Mouse (Mus musculus) B cell, adult 2 months (primary cell): ENCODE measurements around the gene Galntl6.

Source experiments
- DNase-seq, 2 experiments: peaks; one replicate each; pipeline ENCODE4 v3.0.0; 2022

Galntl6 gene

DNA sequence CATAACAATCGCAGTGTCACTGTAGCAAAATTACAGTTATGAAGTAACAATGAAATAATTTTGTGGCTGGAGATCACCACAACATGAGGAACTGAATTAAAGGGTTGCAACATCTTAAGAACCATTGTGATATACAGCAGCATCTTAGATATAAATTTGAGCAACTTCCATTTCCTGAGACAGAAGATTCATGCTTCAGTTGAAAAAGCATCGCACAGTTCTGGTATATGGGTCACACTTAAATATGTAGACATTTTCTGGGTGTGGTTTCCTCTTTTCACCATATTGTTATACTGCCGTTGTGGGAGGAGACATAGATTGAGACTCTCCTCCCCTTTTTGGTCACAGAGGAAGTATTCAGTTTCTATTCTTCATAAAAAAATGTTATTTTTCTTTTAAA lies 667.6 kb downstream of the Galntl6 start:
- DNase-seq = no peak

DNA sequence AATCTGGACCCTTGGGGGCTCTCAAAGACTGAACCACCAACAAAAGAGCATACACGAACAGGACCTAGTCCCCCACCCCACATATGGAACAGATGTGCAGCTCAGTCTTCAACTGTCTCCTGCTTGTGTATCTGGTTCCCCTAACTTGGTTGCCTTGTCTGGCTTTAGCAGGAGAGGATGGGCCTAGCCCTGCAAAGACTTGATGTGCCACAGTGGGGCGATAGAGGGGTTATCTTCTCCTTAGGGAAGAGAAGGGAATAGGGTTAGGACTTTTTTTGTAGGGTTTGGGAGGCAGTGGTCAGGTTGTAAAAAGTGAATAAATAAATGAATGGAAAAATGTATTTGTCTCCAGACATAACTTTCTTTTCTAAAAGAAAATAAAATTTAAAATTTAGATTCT lies 678.2 kb downstream of the Galntl6 start:
- DNase-seq = no peak

DNA sequence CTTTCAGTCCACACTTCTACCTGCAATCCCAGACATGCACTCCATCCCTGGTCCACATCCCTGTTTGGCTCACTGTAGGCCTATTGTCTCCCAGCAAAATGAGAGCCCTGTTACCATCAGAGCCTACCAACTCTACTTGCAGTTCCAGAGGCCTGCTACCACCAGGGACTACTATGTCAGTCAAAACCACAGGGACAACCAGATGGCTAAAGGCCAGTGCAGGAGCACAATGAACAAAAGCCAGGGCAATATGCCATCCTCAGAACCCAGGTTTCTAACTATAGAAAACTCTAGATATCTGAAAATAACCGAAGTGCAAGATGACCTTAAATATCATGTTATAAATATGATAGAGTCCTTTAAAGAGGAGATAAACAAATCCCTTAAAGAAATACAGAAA lies 683.7 kb downstream of the Galntl6 start:
- DNase-seq = no peak

DNA sequence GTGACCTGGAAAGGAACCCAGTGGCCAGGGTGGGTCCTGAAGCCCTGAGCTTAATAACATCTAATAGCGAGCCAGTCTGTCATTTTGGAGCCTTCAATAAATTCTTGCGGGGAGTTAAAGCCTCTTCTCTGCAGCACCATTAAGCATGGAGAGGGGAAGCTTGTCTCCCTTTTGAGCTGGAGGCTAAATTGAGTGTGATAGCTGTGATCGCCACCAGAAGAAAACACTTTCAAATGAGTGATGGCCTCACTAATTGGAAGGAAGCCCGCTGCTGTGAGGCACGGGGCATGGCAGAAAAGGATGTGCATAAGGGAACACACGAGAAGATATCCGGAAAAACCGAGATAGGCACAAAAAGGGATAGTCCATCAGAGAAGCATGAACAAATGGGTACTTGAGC lies 694.6 kb downstream of the Galntl6 start:
- DNase-seq = no peak

DNA sequence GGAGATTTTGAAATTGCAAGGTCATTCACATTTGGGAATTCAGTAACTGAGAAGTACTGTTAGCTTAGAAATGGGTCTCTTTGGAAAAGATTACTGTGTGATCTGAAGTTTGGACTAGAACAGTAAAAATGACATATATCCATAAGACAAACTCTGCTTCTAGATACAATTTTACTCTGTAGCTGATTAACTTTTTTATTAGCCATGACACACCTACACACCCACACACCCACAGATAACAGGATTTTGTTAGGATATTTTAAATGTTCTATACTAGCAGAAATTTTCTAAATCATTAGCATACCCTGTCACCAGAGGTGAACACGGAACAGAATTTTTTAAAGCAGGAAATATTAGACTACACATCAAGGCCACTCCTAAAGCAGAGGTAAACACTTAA lies 722.7 kb downstream of the Galntl6 start:
- DNase-seq = no peak

DNA sequence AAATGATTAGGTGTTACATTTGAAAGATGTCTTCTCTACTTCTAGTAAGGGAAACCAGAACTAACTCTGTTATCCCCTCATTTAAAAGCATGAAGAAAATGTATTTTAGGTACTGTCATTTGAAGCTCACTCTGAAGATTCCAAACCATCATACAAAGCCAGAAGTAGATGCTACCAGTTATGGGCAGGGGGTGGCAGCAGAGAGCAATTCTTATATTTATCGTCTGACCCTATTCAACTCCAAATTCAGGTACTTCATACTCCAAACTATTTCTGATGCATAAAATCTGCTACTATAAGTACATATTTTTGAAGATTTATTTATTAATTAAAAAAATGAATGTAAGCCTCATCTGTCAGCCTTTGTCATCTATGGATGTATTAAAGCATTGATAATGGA lies 765.5 kb downstream of the Galntl6 start:
- no peak for DNase-seq

DNA sequence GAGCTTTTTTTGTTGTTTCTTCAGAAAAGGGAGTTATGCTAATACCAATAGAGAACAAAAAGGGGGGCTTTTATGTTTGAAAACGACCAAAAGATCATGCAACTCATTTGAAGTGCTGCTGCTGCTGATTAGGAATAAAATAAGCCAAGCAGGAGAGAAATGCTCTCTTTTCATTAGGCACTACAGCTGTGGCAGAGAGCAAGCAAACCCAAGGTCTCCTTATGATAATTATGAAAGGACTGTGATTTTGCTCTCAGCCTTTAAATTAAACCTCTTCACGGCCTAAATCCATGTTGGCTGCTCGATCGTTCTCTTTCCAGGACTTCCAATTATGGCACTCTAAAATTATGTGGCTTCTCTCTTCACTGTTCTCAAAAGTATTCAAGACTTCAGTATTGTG lies 825.7 kb downstream of the Galntl6 start:
- no peak for DNase-seq

DNA sequence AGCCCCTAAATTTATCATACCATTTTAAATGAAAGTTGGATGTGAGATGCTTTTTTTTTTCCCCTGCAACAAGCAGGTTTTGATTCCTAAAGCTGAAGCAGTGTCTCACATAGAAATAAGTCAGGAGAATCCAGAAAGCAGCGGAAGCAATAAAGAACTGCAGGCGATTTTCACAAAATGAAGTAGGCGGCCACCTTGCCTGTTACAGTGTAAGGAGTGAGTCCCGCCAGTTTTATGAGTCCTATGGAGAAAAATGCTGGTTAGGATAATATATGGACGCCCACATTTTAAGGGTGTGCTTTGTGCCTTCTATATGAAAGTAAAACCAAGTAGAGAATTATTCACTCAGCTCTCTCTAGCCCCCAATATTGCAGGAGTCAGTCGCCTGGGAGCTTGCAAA lies 827.5 kb downstream of the Galntl6 start:
- DNase-seq = no peak

DNA sequence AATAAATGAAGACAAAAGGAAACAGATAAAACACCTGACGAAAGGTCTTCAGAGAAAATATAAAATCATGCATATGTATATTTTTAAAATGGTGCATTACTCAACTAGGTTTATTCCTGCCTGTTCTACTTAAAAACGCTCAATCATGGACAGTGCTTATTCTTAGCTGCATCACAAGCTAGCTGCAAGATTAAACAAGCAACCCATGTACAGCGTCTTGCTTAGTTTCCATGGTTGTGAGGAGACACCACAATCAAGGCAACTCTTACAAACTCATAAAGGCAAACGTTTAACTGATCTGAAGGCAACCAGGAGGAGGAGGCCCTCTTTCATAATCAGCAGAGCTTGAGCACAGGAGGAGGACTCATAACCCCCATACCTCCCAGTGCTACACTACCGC lies 830.7 kb downstream of the Galntl6 start:
- no peak for DNase-seq

DNA sequence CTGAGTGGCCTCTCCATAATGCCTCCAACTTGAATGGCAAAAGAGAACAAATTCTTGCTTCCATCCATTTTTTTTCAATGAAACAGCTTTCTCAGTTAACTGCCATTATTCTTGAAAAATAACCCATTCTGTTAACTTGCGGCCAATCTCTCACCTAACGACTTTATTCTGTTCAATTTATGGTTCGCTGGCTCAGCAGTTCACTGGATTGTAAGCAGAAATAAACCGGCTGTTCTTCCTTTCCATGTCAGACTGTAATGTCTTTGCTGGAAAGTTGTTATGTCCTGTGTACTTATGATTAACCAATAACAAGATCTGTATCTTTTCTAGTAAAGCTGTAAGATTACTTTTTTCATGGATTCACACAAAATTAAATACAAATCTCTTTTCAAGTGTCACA lies 837.8 kb downstream of the Galntl6 start:
- no peak for DNase-seq

DNA sequence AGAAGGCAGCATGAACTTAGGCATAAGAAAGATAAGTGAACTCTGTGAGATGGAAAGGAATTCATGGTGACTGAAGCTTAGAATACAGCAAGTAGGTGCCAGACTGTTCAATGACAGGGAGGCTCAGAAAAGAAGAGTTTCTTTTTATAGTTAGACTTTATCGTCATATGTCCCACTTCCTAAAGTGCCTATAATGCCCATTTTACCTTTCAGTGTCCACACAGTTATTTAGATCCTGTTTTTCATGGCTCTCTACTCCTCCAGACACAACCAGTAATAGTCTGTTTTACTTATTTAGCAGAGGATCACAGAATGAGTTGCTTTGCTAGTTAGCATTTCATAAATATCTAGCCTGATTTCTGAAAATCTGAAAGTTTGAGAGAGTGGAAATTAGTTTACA lies 838.7 kb downstream of the Galntl6 start:
- DNase-seq = no peak

DNA sequence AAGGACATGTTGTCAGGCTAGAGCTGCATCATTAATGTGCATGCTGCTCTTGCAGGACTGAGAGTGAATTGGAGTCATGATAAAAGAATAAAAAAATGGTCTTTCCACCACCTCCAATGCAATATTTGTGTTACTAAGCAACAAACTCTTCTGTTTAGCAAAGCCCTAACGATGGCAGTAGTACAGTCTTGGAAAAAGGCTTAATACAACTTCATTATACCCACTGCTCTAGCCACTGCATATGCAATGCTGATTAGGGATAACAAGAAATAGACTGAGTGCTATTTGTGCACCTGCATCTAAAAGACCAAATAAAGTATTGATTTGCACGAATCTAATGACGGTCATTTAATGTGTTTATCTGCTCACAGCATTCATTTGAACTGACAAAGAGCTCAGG lies 880.2 kb downstream of the Galntl6 start:
- DNase-seq = no peak

DNA sequence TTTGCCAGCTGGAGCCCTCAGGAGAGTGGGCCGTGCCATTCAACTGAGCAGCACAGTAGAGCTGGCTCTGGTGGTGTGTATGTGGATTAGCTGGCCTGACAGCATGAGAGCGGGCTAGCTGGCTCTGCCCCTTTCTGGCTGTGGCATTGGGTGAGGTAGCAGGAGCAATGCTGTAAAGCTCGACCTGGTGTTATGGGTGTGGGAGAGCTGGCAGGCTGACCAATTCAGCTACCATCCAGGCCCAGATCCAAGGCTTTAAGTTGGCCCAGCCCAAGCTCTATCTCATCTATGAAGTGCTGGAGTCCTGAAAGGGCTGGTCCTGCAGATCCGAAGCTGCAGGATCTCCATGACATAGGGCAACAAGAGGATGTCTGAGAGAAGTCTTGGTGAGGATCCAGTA lies 886.9 kb downstream of the Galntl6 start:
- DNase-seq = no peak

DNA sequence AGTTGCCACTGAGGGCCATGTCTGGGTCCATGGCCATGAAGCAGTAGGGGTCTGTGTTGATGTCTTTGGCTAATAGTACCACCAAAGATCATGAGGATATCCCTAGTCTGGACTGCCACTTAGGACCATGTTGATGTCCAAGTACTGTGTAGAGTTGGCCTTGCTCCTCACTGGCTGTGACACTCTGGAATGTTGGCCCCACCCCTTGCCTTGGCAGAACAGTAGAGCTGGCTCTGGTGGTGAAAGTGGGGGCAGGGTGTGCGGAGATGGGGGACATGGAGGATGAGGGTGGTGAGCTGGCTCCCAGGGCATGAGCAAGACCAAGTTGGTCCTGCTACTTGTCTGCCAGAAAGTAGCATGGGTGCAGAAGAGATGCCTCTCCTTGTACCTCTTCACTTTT lies 887.3 kb downstream of the Galntl6 start:
- no peak for DNase-seq

DNA sequence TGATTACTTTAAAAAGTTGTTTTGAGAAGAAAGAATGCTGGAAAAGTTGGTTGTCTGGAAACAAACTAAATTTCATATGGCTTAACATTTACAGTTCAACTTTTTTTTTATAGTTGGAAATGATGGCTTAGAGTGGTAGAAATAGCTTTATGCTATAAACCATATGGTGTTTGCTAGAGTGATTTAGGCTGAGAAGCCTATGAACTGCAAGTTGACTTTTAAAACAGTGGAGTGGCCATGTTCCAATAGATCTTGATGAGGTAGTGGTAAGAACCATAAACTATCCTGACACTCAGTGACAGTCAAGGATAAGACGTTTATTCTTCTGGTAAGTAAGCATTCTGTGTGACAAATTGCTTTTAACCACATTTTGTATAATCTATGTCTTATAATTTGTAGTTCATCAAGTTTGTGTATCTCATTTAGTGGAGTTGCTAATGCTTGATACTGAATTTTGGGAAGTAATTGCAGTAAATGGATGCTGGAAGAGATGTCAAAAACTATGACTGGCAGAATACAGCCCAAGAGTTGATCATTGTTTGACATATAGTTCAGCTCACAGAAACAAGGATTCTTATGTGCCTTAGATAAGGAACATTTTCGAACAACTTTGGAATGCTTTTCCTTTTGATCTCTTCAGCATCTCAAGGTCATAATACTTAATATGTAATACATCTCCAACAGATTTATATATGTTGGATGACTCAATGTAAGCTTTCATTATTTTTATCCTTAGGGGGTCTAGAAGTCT lies 888.8 kb downstream of the Galntl6 start:
- DNase-seq = no peak

DNA sequence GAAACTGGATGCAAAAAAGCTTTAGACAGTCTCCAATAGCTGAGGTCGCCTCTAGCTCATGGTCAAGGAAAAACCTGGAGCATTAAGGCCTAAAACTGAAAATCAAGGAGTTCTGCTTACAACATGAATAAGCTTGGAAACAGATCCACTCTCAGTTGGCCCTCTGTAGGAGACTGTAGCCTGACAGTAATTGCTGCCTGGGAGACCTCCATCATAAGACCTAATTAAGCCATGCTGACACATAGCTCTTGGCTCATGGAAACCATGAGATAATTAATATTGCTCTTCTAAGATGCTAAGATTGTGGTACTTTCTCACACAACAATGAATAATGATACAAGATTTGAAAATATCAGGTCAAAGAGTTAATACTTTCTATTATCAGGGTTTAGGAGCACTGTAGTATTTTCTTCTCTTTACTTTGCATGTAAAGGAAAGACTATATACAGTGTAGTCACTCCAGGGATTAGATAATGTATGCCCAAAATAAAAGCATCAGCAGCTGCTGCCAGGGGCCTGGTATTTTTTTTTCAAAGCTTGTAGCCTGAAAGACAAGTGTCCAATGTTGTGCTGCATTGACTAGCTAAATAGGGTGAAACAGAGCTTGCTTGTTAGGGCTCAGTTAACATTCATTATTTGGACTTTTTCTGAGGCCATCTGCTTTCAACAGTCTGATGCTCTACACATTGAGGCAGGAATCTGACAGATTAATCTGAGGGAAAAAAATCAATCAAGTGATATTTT lies 922.8 kb downstream of the Galntl6 start:
- DNase-seq = no peak

DNA sequence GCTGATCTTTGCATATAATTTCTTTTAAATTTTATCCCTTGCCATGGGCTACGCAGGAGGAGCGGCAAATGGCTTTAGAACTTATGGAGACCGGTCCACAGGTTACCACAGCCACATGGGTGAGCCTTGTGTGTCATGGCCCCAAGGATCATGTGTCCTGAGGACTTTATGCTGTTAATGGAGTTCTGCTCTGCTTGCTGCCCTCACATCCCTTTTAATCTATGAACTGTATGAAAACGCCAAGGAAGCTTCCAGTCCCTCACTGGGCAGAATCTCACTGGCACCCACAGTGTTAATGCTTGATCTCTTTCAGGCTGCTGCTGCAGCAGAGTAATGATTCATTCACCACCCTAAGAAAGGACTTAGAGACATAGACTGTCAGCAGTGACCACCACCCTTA lies 935.1 kb downstream of the Galntl6 start:
- DNase-seq = no peak

DNA sequence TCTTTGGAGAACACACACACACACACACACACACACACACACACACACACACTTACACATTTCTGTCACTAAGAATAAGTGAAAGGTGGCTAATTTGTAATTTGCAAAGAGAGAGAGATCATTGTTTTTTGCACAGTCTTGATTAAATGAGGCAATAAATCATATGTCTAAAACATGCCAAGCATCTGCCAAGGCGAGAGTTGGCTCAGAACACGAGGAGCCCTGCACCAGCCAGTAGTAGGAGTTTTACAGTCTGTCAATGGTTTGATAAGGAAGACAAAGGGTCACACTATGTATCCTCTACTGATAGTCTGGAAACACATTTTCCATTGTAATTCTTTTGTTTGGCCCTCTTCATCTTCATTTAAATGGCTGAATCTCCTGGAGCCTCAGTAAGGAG lies 938.3 kb downstream of the Galntl6 start:
- DNase-seq = no peak

DNA sequence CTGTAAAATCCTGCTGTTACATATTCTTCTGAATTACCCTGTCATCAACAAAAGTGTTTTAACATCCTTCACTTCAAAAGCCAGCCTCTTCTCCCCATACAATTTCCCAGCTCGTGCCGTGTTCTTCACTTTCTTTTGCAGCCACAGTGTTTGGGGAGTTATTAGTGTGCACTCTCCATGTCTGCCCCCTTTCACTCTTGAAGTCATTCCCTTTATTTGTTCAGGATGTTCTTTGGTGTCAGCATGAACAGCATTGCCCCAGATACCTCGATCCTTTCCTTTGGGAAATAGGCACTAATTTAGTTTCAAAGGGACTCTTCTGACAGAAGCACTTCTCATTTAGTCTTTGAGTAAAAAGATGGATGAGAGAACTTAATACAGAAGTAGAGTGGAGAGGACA lies 939.6 kb downstream of the Galntl6 start:
- DNase-seq = no peak

DNA sequence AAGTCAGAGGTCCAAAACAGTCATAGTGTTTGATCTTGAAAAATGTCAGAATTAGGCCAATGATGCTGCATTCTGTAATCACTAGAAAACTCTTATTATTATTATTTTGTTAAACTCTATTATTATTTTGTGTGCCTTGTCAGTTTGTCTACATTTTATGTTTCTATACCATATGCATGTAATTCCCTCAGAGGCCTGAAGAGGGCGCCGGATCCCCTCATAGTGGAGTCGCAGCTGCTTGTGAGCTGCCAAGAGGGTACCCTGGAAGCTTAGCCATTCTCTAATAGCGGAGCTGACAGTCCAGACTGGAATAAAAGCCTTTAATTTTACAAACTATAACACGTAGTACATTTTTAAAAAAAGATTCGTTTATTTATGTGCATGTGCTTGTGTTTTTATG lies 945.8 kb downstream of the Galntl6 start:
- no peak for DNase-seq

DNA sequence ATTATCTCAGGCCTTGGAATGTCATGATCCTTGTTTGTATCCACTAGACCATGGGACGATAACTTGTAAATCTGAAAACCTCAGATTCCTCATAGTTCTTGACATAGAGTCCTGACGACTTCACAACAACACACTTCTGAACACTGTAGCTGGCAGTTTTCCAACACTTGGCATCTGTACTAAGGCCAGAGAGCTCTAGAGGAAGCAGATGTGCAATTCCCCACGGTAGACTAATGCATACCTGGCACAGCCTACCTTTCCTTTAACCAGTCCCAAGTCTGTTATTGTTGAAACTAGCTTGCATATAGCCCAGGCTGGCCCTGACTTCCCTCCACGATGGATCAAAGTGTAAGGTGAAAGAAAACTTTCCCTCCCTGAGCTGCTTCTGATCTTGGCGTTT lies 946.9 kb downstream of the Galntl6 start:
- DNase-seq = no peak

DNA sequence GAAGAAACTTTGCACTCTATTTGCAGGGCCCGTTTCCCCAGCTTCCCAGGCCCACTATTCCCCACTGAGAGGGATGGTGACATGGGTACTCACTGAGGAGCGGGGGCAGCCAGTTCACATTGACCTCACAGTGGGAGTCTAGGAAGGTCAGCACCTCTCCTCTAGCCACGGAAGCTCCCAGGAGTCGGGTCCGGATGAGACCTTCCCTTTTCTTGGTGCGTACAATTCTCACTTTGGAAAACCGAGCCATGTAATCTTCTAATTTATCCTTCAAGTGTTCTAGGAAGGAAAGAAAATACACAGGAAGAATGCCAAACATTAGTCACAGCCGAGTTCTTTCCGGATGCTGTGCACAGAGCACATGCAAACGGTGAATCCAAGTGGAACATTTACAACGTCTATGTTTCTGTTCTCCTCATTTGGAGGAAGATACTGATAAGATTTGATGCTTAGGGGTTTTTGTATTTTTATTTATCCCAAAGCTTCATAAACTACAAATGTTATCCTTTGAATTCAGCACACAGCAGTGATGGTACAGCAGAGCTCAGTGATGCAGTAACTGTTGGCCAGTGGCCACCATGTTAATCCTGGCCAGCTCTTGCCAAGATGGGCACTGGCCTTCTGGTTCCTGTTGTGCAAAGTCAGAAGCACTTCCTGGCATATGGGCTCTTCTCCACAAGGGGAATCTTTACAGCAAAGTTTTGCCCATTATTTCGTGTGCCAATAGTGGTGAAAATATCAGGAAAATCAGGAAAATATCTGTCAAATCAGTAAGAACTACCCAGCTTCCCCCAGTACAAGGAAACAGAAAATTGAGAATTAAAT lies 949.9 kb downstream of the Galntl6 start:
- no peak for DNase-seq

DNA sequence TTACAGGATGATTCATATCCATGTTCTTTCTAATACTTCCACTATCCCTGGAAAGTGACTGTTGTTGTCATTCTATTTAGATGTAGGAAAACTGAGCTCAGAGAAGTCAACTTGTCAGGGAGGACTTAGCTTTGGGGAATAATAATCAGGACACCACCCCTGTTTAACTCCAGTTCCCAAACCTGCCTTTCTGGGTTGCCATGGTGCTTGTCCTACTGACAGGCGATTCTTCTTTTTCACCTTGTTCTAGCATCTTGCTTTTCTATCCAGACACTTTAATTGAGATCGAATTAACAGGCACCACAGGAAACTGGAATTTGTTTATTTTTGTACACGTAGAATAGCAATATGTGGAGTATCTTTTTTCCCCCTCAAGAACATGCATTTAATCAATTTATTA lies 953.3 kb downstream of the Galntl6 start:
- no peak for DNase-seq
